Mouse (Mus musculus) Patski (cell line): Measurements from ENCODE around the gene 1110008L16Rik. TPM values are rescaled to one million over a fixed set of nuclear protein-coding genes. Genes with fewer than 3 reads are reported as not detected.
"Not testable (repeated sequence)": the region's sequence is repeated elsewhere in the genome, so short reads cannot be mapped to it uniquely, and the experiment has no call there.

Experiments
- ATAC-seq: fragments of 100-300 bp; one replicate; pipeline ENCODE4 v1.8.0; 2021
- CTCF ChIA-PET: fragments of 350-600 bp; sonication (Branson Sonifier 250); formaldehyde crosslinking; loops from one replicate; lab custom pipeline; 2022; ENCODE audit warnings: inconsistent platforms; lab: Charles Lee
- POLR2A ChIA-PET: fragments of 350-600 bp; sonication (Branson Sonifier 250); formaldehyde crosslinking; loops from one replicate; lab custom pipeline; 2022; ENCODE audit warnings: antibody characterized with exemption, inconsistent platforms; lab: Charles Lee
- DNase-seq: peaks from one replicate; pipeline ENCODE4 v3.0.0-alpha.2; 2011; ENCODE audit warnings: low read depth, low spot score
- H3K27me3 ChIP-seq: fragments of 371-371 bp; one replicate; pipeline ENCODE4 v1.5.1; 2021
- CTCF ChIP-seq: fragments of 100-300 bp; IDR thresholded peaks from one replicate; pipeline ENCODE4 v1.5.1; 2021
- in situ Hi-C: fragments of 300-500 bp; cut with MboI; formaldehyde crosslinking; loops from 3 replicates; pipeline ENCODE4 v1.11.1; 2018; ENCODE audit warnings: low pct_unique_long_range_greater_than_20kb, mixed read lengths
- polyA plus RNA-seq: library from polyadenylated mRNA; unstranded; gene quantifications from one replicate; pipeline ENCODE4 v1.2.3, GENCODE M21; 2021

1110008L16Rik gene
- 18.7 TPM for polyA plus RNA-seq

DNA sequence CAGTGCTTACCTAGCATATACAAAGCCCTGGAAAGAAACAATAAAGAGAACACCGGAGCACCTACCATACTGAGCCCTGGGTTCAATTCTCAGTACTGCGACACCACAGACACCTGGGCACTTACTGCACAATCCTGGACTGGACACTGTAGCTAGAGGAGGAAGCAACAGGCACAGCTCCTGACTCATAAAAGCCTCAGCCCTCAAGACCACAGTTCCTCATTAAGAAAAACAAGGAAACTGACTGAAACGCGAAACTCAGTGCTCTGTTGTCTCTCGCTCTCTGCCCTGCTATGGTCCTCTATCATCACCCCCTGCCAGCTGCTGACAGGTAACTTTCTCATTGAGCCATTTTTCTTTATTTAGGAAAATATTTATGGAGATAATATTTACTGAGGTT, at the start of gene 1110008L16Rik:
Gene 1110008L16Rik (plus strand): TSS at position 242 of the 400 bp plus-strand sequence.
- CTCF ChIA-PET: no interaction called here
- no peak for TF ChIP-seq CTCF
- H3K27me3 ChIP-seq: no peaks in the 10 kb centered on the region
- no peak for DNase-seq
- no peak for ATAC-seq
- in situ Hi-C loops: no loop called here
- POLR2A ChIA-PET: no interaction called here

DNA sequence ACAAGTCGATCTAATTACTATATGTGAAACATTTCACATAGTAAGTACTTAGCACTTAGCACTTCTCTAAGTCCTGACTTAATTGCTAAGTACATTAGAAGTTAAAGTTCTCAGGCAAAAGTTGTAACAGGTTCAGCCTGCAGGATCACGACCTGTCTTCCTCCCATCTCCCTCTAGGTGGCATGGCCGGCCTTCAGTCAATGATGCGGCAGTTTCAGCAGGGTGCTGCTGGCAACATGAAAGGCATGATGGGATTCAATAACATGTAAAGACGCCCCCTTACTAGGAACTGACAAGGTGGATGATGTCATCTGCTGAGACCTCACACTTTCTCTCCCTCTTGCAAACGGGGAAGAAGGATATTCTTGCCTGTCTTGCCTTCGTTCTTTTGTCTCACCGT, 37.4 kb upstream of the 1110008L16Rik start:
- CTCF ChIA-PET, POLR2A ChIA-PET, in situ Hi-C loops, ATAC-seq, H3K27me3 ChIP-seq, DNase-seq: not testable (repeated sequence)

DNA sequence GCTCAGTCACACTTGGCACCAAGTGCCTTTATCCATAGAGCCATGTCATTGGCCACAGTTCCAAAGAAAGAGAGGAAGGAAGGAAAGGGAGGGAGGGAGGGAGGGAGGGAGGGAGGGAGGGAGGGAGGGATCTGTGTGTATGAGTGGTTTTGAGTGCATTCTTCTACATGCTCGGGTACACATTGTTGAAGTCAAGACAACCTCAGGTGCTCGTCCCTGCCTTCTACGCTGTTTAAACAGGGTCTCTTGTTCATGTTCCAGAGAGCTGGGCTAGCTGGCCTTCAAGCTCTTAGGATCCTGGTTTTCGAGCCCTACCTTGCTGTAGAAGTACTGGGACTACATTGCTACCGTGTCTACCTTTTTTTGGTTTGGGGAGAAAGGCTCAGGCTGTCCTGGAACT, 36.0 kb upstream of the 1110008L16Rik start:
- CTCF ChIA-PET, in situ Hi-C loops, DNase-seq, H3K27me3 ChIP-seq, ATAC-seq, POLR2A ChIA-PET: not testable (repeated sequence)

DNA sequence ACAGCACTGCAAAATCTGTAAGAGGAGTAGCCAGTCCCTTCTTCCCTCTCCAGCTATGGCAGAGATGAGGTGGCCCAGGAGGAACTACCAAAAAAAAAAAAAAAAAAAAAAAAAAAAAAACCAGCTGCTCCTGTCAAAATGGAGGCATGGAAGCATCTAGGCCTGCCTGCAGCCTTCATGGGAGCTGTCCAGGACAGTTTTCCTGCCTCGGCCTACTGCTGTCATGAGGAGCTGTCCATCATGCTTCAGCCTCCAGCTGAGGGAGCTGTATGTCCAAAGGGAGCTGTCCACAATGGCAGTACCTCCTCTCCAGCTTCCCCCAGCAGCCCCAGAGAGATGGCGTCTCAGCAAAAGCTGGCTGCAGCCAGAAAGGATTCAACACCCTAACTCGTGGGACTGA, 27.1 kb upstream of the 1110008L16Rik start:
- ChIA-PET CTCF (no interaction called here), POLR2A (no interaction called here)
- ATAC-seq: no peak
- TF ChIP-seq CTCF: no peak
- peak; percentile 6 for DNase-seq
- in situ Hi-C loops: no loop called here
- H3K27me3 ChIP-seq: no peaks in the 10 kb centered on the region

DNA sequence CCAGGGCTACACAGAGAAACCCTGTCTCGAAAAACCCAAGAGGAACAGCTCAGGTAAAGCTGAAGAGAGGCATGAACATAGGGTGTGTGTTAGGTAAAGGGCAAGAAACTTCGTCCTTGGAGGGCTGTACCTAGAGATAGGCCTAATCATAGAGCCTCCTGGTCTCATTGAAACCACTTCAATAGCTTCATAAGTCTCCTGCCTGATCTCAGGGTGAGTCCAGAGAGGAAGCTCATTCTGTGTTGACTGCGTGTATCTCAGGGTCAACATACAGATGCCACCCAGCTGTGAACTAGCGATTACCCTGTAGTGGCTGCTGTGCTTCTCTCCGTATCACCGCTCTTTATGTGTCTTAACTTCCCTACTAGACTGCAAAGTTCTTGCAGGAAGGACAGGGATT, 21.8 kb upstream of the 1110008L16Rik start:
- in situ Hi-C loops, ATAC-seq, CTCF ChIA-PET, POLR2A ChIA-PET, H3K27me3 ChIP-seq, DNase-seq: not testable (repeated sequence)

DNA sequence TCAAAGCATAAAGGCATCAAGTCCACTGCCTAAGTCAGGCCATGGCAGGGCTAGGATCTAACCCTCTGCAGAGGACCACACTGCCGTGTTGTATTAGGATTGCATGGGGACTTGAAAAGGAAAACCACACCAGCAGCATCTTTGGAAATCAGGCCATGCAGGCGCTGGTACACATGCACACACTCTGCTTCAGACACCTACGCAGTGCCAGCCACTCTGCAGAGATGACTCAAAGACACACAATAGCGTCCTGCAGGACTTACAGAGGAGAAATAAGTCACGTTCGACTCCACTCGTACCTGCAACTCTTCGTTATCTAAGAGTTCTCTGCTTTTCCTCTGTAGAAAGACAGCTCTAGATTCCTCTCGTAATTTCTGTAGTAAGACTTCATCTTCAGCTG, 1.3 kb upstream of the 1110008L16Rik start:
- ATAC-seq (no peak), DNase-seq (no peak)
- no peak for TF ChIP-seq CTCF
- ChIA-PET POLR2A (no interaction called here), CTCF (no interaction called here)
- in situ Hi-C loops: no loop called here
- H3K27me3 ChIP-seq: no peaks in the 10 kb centered on the region

DNA sequence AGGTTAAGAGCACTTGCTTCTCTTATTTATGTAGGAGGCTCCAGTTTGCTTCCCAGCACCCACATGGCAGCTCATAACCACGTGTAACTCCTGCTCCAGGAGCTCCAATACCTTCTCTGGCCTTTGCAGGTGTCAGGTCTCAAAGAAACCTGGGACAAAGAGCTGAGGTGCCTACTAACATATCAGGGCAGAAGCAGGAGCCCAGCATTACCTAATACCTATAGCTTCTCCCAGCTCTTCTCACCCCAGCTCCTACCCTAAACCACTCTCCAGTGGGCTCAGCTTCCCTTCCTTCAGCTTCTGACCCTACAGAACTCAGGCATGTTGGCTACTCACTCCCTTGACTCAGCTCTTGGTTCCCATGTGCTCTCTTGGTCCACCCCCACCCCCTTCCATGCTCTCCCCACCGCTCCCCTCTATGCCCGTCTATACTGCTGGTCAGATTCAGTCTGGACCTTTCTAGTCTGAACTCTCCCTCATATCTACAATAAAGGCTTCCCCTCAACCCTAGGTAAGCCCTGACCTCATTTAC, 1.5 kb downstream of the 1110008L16Rik start:
- DNase-seq (no peak), ATAC-seq (no peak)
- in situ Hi-C loops: no loop called here
- ChIA-PET CTCF (interaction anchor here (1.3 kb wide), 1 partner anchor 198 kb away, joined by 4 read pairs; no protein-coding TSS in a partner anchor), POLR2A (no interaction called here)
- TF ChIP-seq CTCF: no peak
- no peaks in the 10 kb centered on the region for H3K27me3 ChIP-seq

DNA sequence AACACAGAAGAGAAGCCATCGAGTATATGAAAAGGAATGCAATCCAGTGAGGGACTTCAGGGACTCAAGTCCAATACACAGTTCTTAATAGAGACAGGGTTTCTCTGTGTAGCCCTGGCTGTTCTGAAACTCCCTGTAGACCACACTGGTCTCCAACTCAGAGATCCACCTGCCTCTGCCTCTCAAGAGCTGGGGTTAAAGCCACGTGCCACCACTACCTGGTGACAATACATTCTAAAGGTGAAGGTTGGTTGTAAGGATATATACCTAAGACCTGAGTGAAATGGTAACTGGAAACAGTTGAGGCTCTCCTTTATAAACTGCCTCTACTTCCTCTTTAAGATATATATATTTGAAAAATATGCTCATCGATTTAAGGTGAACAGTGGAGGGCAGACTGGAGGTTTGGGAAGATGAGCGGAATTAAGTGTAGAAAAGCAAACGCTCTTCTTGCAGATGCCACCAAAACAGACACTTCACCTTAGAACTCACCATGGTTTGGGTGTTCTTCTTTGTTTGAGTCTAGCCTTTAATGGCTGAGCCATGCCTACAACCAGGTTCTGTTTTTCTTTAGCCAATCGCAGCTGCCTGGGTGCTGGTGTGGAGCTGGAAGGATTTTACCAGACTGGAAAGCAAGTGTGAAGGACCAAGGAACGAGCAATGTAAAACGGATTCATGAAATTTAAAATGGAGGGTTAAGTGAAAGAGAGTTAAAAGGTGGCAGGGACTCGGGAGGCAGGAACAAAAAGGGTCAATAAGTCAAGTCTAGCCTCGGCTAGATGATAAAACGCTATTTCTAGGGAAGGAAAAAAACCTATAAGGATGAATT, 2.3 kb downstream of the 1110008L16Rik start:
- CTCF ChIA-PET: interaction anchor here (1.0 to 1.3 kb wide), 2 partner anchors 12 to 197 kb away, joined by 4 read pairs; no protein-coding TSS in a partner anchor
- no peaks in the 10 kb centered on the region for H3K27me3 ChIP-seq
- TF ChIP-seq CTCF: no peak
- ATAC-seq: no peak
- in situ Hi-C loops: no loop called here
- POLR2A ChIA-PET: interaction anchor here (1.0 kb wide), 1 partner anchor 50 kb away, joined by 3 read pairs; no protein-coding TSS in a partner anchor
- no peak for DNase-seq

DNA sequence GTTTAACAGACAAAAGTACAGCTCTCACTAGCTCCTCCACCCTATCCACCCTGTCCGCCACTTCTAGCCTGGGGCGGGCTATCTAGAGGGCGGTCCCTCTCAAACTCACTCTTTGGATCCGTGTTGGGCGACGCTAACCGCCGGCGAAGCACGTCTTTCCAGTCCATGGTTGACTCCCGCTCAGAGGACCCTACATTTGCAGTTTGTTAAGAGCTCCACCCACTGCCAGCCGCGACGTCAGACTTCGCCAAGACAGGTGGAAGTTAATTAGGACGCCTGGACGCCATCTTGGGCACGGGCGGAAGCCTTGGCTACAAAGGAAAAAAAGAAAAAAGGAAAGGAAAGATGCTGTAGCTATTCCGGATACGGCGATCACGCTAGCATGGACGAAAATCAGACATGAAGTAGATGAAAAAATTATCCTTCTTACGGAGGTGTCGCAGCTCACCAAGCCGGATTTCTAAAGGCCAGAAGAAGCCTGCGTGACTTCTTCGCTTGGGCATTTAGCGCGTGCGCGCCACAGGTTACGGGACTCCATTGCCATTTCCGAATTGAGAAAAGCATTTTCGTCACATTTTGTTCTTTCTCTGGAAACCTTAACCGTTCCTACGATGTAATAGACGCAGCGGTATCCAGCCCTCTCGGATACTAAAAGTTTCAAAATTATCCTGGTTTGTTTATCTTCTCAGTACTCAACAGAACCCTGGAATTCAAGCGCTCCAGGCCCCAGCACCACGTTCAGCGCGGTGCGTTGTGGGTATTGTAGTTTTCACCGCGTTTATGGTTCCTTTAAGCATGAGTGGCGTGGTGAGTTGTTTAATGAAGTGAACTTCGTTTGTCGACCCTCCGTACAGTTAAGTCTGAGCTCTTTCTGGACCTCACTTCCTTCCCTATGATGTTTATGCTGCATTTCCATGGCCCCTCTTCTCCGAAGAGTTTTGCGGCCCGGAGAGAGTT, 3.4 kb downstream of the 1110008L16Rik start, which contains the start of gene Ppp2r3c:
Gene Ppp2r3c (minus strand): TSS at position 514 of the 957 bp plus-strand sequence.
- no peaks in the 10 kb centered on the region for H3K27me3 ChIP-seq
- in situ Hi-C loops: no loop called here
- ATAC-seq (peak; percentile 85), DNase-seq (peak; percentile 81)
- TF ChIP-seq CTCF: no peak
- ChIA-PET POLR2A (interaction anchor here (0.6 to 1.0 kb wide), 2 partner anchors 33 to 49 kb away, joined by 3 read pairs; no protein-coding TSS in a partner anchor), CTCF (interaction anchor here (1.0 kb wide), 3 partner anchors 11 to 28 kb away, joined by 3 to 4 read pairs (median 3); no protein-coding TSS in a partner anchor)

DNA sequence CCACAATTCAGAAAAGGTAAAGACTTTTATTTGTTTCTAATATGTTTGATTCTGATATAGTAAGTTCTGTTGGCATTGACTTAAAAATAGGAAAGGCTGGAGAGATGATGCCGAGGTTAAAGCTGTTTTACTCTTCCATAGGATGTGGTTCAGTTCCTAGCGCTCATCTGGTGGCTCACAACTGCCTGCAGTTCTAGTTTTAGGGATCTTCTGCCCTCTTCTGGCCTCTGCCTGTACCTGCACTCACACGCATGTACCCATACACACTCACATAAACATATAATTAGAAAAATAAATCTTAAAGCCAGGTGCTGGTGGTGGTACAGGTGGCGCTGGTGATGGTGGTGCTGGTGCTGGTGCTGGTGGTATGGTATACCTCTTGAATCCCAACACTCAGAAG, 7.0 kb downstream of the 1110008L16Rik start:
- no peaks in the 10 kb centered on the region for H3K27me3 ChIP-seq
- ATAC-seq (no peak), DNase-seq (no peak)
- in situ Hi-C loops: no loop called here
- CTCF ChIA-PET: no interaction called here
- no peak for TF ChIP-seq CTCF
- POLR2A ChIA-PET: no interaction called here
